Mouse (Mus musculus) limb, embryonic 13.5 days (tissue): ENCODE measurements around the gene Pelo. TPM values are rescaled to one million over a fixed set of nuclear protein-coding genes. Genes with fewer than 3 reads are reported as not detected.

Experiments
- ATAC-seq: fragments of 200-750 bp; cut with Nextera tagmentation; 2 replicates; pipeline ENCODE4 v1.8.0; 2017; ENCODE audit warnings: low read depth, moderate number of reproducible peaks, moderate TSS enrichment; ENCODE audit not compliant: low FRiP score
- H3K27ac ChIP-seq: fragments of 300-500 bp; sonication (generic); 2 replicates; pipeline ENCODE4 v1.5.1; 2015; ENCODE audit warnings: inconsistent platforms, mild to moderate bottlenecking, moderate library complexity
- H3K27me3 ChIP-seq: fragments of 300-500 bp; sonication (generic); 2 replicates; pipeline ENCODE4 v1.6.1; 2015; ENCODE audit warnings: mild to moderate bottlenecking, inconsistent platforms
- H3K36me3 ChIP-seq: fragments of 300-500 bp; sonication (generic); 2 replicates; pipeline ENCODE4 v1.6.1; 2015; ENCODE audit warnings: inconsistent platforms, mild to moderate bottlenecking, moderate library complexity
- H3K4me1 ChIP-seq: fragments of 300-500 bp; sonication (generic); 2 replicates; pipeline ENCODE4 v1.6.1; 2015; ENCODE audit warnings: inconsistent platforms
- H3K4me2 ChIP-seq: fragments of 300-500 bp; sonication (generic); replicated peaks from 2 replicates; pipeline ENCODE4 v1.6.1; 2015; ENCODE audit warnings: inconsistent platforms, mild to moderate bottlenecking, moderate library complexity
- H3K4me3 ChIP-seq: fragments of 300-500 bp; sonication (generic); 2 replicates; pipeline ENCODE4 v1.5.1; 2015; ENCODE audit warnings: moderate library complexity, mild to moderate bottlenecking, inconsistent platforms
- H3K9ac ChIP-seq: fragments of 300-500 bp; sonication (generic); 2 replicates; pipeline ENCODE4 v1.6.1; 2015; ENCODE audit warnings: mild to moderate bottlenecking, inconsistent platforms
- H3K9me3 ChIP-seq: fragments of 300-500 bp; sonication (generic); 2 replicates; pipeline ENCODE4 v1.6.1; 2016; ENCODE audit warnings: inconsistent platforms
- WGBS: fragments of 180-500 bp; shearing (Covaris S2); methylation state at CpG from one replicate; pipeline ENCODE4 v1.1.7; 2015; 5-methylcytosine and 5-hydroxymethylcytosine counted together
- polyA plus RNA-seq: library from polyadenylated mRNA; unstranded; fragments of >200 nt; fragmentation: Nextera tagmentation; extraction: Ambion mirVana; gene quantifications from 2 replicates; pipeline ENCODE4 v1.2.1, GENCODE M21; 2015

The Pelo gene
- polyA plus RNA-seq, 1 experiment from 2014 or later: 6.8 TPM

DNA sequence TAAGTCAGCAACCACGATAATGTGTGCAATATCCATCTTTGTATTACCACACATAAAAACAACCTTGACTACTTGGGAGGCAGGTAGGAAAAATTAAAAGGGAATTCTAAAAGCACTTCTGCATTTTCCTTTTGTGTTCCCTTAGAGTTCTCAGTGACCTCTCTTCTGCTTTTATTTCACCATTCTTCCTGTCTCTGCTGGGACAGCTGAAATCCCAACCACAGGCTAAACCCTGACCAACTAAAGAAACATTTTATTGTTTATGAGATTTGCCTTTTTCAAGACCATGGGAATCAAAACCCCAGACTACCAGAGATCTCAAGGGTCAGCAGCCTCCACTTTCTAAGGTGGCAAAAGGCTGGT, 22.0 kb downstream of the Pelo start:
- H3K36me3 ChIP-seq: no peaks in the 10 kb centered on the region
- H3K27ac ChIP-seq: no peak overlapping the region
- H3K4me1 ChIP-seq: no peaks in the 10 kb centered on the region
- H3K9me3 ChIP-seq: no peaks in the 10 kb centered on the region
- H3K4me3 ChIP-seq: no peak overlapping the region
- H3K4me2 ChIP-seq: no peak overlapping the region
- H3K9ac ChIP-seq: no peak overlapping the region
- WGBS: 92% methylated on average over 1 of the region's 1 CpGs
- no peaks in the 10 kb centered on the region for H3K27me3 ChIP-seq
- no peak for ATAC-seq

DNA sequence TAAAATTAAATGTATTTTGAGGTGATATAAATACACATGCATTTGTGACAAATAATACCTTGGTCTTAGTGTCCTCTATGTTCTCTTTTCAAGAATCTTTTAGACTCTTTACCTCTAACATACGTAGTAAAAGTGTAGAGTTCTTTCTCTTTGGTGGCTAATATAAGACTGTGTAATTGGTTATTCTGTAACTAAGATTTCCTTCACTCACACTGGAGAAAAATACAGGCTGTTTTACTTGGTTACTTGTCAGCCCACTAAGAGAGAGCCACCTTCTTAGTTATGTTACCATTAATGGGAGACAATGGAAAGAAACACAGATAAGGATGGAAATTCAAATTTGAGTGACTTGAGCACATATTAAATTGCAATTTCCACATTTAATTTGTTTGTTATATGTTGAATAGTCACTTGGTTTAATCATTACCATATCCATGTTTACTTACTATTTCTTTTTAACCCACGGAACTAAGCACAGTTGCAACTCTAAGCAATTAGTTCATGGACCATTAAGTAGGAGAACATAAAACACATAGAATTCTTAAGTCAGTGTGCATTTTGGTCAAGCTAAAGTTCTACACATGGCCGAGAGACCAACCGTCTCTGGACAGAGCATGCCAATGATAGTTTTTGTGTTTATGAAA, 22.5 kb downstream of the Pelo start:
- no peaks in the 10 kb centered on the region for H3K36me3 ChIP-seq
- H3K27ac ChIP-seq: no peak overlapping the region
- H3K9me3 ChIP-seq: no peaks in the 10 kb centered on the region
- H3K4me1 ChIP-seq: no peaks in the 10 kb centered on the region
- no peak overlapping the region for H3K4me2 ChIP-seq
- 76% methylated on average over 4 of the region's 4 CpGs for WGBS
- no peak overlapping the region for H3K9ac ChIP-seq
- ATAC-seq: no peak
- H3K4me3 ChIP-seq: no peak overlapping the region
- no peaks in the 10 kb centered on the region for H3K27me3 ChIP-seq

GRCm38 (mm10) chr13:115057555-115057954, 32.4 kb downstream of the Pelo start:
- ATAC-seq: no peak
- Histone ChIP-seq H3K4me1 (peaks cover 6% of the 10 kb centered on the region; the same call in 1 of the 2 replicates), H3K9ac (no peak overlapping the region), H3K4me2 (no peak overlapping the region), H3K4me3 (no peak overlapping the region), H3K27ac (no peak overlapping the region), H3K27me3 (no peaks in the 10 kb centered on the region), H3K36me3 (no peaks in the 10 kb centered on the region), H3K9me3 (no peaks in the 10 kb centered on the region)
- WGBS: 86% methylated on average over 5 of the region's 5 CpGs

DNA sequence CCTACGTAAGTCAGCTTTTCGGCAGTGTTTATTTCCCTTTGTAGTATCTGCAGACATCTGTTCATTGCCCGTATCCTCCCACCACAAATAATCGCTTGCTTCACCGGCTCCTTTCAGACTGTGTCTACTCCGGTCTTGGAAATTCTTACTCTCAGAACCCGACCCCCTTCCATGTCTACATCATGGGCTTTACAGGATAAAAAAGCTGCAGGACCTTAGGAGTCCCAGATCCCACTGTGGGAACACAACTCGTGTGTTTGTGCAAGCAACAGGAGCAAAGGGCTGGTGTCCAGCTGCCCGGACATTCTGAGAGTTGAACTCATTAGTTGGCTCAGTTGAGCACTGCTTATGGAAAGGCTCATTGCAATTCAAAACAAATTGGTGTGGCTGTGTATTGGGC, 35.2 kb downstream of the Pelo start:
- Histone ChIP-seq H3K4me2 (no peak overlapping the region), H3K4me3 (no peak overlapping the region), H3K27ac (no peak overlapping the region), H3K36me3 (no peaks in the 10 kb centered on the region), H3K9ac (no peak overlapping the region), H3K27me3 (no peaks in the 10 kb centered on the region), H3K9me3 (no peaks in the 10 kb centered on the region), H3K4me1 (peaks cover 12% of the 10 kb centered on the region; the same call in 1 of the 2 replicates)
- ATAC-seq: no peak; the same call in 1 of the 2 replicates
- 40% methylated on average over 9 of the region's 9 CpGs for WGBS

GRCm38 (mm10) chr13:115052568-115052967, 37.4 kb downstream of the Pelo start:
- peak overlapping the region; percentile 18; the same call in 1 of the 2 replicates for H3K4me3 ChIP-seq
- no peaks in the 10 kb centered on the region for H3K9me3 ChIP-seq
- peaks cover 12% of the 10 kb centered on the region; the same call in 1 of the 2 replicates for H3K4me1 ChIP-seq
- H3K36me3 ChIP-seq: no peaks in the 10 kb centered on the region
- 72% methylated on average over 7 of the region's 7 CpGs for WGBS
- ATAC-seq: no peak
- H3K27me3 ChIP-seq: no peaks in the 10 kb centered on the region
- peak overlapping the region; percentile 47 for H3K4me2 ChIP-seq
- H3K27ac ChIP-seq: no peak overlapping the region
- no peak overlapping the region for H3K9ac ChIP-seq

DNA sequence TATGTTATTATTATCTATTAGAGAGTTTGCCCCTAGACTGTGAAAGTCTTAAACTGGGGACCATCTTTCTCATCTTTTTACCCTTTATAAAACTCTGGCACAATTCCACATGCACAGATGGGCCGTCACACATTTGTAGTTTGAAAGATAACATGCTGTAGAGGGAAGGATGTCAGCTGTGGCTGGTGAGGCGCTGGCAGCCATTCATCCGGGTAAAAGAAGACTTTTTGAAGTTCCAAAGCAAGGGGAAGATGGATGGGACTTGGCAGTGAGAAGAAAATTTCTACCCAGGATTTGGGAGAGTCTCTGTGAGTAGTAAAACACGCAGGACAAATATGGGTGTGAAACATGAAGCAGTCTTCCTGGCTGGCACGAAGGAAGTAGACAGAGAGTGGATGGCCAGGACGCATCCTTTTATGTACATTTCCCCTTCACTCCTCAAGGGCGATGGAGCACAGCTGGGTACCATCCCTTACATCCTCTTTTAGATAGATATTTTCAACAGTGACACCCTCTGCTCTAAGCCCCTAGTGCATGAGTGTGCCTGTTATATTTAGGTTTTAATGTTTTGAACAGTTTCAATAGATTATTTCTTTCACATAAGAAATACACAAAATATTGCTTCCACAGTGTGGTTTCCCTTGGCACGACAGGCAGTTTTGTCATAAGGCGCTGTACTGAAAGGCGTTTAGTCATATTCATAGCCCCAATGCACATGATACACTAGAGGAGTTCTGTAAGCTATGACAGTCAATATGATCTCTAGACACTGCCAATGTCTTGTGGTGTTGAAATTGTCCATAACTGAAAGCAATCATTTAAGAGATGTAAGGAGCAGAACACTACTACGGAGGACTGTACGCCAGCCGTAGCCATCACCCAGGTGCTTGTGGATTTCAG, 39.1 kb downstream of the Pelo start:
- Histone ChIP-seq H3K36me3 (no peaks in the 10 kb centered on the region), H3K27me3 (no peaks in the 10 kb centered on the region), H3K4me3 (no peak overlapping the region), H3K9me3 (no peaks in the 10 kb centered on the region), H3K4me1 (peaks cover 12% of the 10 kb centered on the region; the same call in 1 of the 2 replicates), H3K9ac (no peak overlapping the region), H3K27ac (no peak overlapping the region), H3K4me2 (no peak overlapping the region)
- ATAC-seq: no peak
- WGBS: 81% methylated on average over 13 of the region's 13 CpGs

GRCm38 (mm10) chr13:115042652-115043051, 47.3 kb downstream of the Pelo start:
- no peak overlapping the region for H3K4me2 ChIP-seq
- H3K9ac ChIP-seq: no peak overlapping the region
- no peak for ATAC-seq
- no peaks in the 10 kb centered on the region for H3K9me3 ChIP-seq
- no peaks in the 10 kb centered on the region for H3K36me3 ChIP-seq
- no peak overlapping the region for H3K27ac ChIP-seq
- H3K4me1 ChIP-seq: no peaks in the 10 kb centered on the region
- H3K27me3 ChIP-seq: no peaks in the 10 kb centered on the region
- 62% methylated on average over 2 of the region's 2 CpGs for WGBS
- no peak overlapping the region for H3K4me3 ChIP-seq

Other genes with a start within 250 kb of the Pelo start
- 3.1 and 4.0 TPM in 2 replicates for gene Itga2, start 158.1 kb downstream of the Pelo start, polyA plus RNA-seq
- gene Gm49395, start 11.7 kb upstream of the Pelo start, polyA plus RNA-seq: 3.1 and 4.2 TPM in 2 replicates
- 6.0 and 6.7 TPM in 2 replicates for gene Itga1, start 11.8 kb upstream of the Pelo start, polyA plus RNA-seq